Mouse (Mus musculus) forebrain, embryonic 15.5 days (tissue): ENCODE measurements at regions not wholly inside any gene's neighbourhood (a gene's known extent, or its start where the extent isn't known, plus 50 kb on each side); places are given as distances from the start of the nearest gene placed in this dataset.
A peak's percentile ranks its signal among the peaks of the same experiment; 100 is the strongest.

Experiments
- ATAC-seq: fragments of 200-750 bp; cut with Nextera tagmentation; replicated peaks from 2 replicates; pipeline ENCODE4 v1.8.0; 2017; ENCODE audit warnings: mild to moderate bottlenecking, moderate TSS enrichment, moderate library complexity
- H3K27ac ChIP-seq: fragments of 300-500 bp; sonication (generic); replicated peaks from 2 replicates; pipeline ENCODE4 v1.5.1; 2015; ENCODE audit warnings: mild to moderate bottlenecking, inconsistent platforms
- H3K27me3 ChIP-seq: fragments of 300-500 bp; sonication (generic); 2 replicates; pipeline ENCODE4 v1.6.1; 2015; ENCODE audit warnings: inconsistent platforms
- H3K36me3 ChIP-seq: fragments of 300-500 bp; sonication (generic); 2 replicates; pipeline ENCODE4 v1.6.1; 2015; ENCODE audit warnings: mild to moderate bottlenecking, inconsistent platforms
- H3K4me1 ChIP-seq: fragments of 300-500 bp; sonication (generic); 2 replicates; pipeline ENCODE4 v1.6.1; 2015; ENCODE audit warnings: inconsistent platforms
- H3K4me2 ChIP-seq: fragments of 300-500 bp; sonication (generic); replicated peaks from 2 replicates; pipeline ENCODE4 v1.6.1; 2015; ENCODE audit warnings: mild to moderate bottlenecking, inconsistent platforms
- H3K4me3 ChIP-seq: fragments of 300-500 bp; sonication (generic); 2 replicates; pipeline ENCODE4 v1.5.1; 2015; ENCODE audit warnings: mild to moderate bottlenecking, inconsistent platforms
- H3K9ac ChIP-seq: fragments of 300-500 bp; sonication (generic); replicated peaks from 2 replicates; pipeline ENCODE4 v1.6.1; 2015; ENCODE audit warnings: mild to moderate bottlenecking, inconsistent platforms
- H3K9me3 ChIP-seq: fragments of 300-500 bp; sonication (generic); 2 replicates; pipeline ENCODE4 v1.6.1; 2016; ENCODE audit warnings: inconsistent platforms
- WGBS: fragments of 180-500 bp; shearing (Covaris S2); methylation state at CpG from one replicate; pipeline ENCODE4 v1.1.7; 2015; ENCODE audit warnings: mixed read lengths; 5-methylcytosine and 5-hydroxymethylcytosine counted together

DNA sequence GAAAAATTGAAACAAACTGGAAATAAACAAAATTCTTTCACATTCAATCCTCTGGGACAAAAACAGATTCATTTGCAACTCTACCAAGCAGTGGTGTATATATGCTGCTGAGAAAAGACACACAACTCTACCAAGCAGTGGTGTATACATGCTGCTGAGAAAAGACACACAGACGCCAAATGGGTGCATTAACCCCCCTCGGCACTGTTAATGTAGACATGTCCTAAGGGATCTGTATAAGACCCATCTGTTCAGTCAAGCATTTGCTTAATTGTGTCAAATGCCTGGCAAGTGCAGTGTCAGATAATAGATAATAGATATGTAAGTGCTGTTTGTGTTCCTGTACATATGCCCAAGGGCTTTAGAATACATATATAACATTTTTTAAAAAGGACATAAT lies 1035.2 kb upstream of the B3galt2 start:
- Histone ChIP-seq H3K9me3 (no peaks in the 10 kb centered on the region), H3K27ac (no peak overlapping the region), H3K4me2 (no peak overlapping the region), H3K36me3 (no peaks in the 10 kb centered on the region), H3K9ac (no peak overlapping the region), H3K27me3 (no peaks in the 10 kb centered on the region), H3K4me1 (no peaks in the 10 kb centered on the region), H3K4me3 (no peak overlapping the region)
- ATAC-seq: no peak
- WGBS: 69% methylated on average over 2 of the region's 2 CpGs

DNA sequence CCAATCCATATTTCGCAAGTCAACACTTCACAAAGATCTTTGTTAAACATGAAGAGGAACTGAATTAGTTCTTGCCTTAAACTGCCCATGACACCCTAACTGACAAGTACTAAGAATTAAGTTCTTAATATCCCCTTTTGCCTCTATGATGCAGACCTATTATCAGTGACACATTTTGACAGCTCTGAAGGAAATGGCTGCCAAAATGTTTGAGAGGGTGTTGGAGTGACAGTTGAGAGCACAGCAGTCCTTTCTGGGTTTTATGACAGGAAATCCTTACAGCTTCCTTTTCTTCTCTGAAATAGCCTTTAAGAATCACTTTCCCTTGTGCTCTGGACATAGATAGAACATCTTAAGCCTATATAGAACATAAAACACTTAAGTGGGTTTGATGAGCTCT lies 1034.4 kb upstream of the B3galt2 start:
- H3K4me2 ChIP-seq: no peak overlapping the region
- H3K4me1 ChIP-seq: no peaks in the 10 kb centered on the region
- no peak for ATAC-seq
- no peaks in the 10 kb centered on the region for H3K9me3 ChIP-seq
- H3K36me3 ChIP-seq: no peaks in the 10 kb centered on the region
- H3K27me3 ChIP-seq: no peaks in the 10 kb centered on the region
- no peak overlapping the region for H3K9ac ChIP-seq
- WGBS: 84% methylated on average over 1 of the region's 1 CpGs
- no peak overlapping the region for H3K4me3 ChIP-seq
- no peak overlapping the region for H3K27ac ChIP-seq

DNA sequence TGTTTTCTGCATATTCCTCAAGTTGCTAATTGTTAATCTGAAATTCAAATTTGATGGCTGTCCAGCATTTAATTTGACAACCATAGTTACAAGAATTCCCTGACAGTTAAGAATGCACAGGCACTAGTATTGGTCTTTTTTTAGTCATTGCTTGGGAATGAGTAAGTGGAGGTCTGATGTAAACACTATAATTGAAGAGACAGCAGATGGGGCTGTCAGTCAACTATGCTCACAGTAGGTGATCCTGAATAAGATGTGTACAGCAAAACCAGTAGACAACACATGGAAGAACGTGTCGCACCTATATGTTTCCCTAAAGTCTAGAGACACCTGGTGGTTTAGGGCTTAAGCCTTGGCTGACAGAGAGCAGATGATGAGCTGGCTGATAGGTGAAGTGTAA lies 1019.0 kb upstream of the B3galt2 start:
- Histone ChIP-seq H3K27me3 (no peaks in the 10 kb centered on the region), H3K27ac (no peak overlapping the region), H3K4me1 (no peaks in the 10 kb centered on the region), H3K9ac (no peak overlapping the region), H3K4me3 (no peak overlapping the region), H3K36me3 (no peaks in the 10 kb centered on the region), H3K9me3 (no peaks in the 10 kb centered on the region), H3K4me2 (no peak overlapping the region)
- 69% methylated on average over 2 of the region's 2 CpGs for WGBS
- 0 out of 2 replicates have a peak, but pooled peaks have one; percentile 46 for ATAC-seq

DNA sequence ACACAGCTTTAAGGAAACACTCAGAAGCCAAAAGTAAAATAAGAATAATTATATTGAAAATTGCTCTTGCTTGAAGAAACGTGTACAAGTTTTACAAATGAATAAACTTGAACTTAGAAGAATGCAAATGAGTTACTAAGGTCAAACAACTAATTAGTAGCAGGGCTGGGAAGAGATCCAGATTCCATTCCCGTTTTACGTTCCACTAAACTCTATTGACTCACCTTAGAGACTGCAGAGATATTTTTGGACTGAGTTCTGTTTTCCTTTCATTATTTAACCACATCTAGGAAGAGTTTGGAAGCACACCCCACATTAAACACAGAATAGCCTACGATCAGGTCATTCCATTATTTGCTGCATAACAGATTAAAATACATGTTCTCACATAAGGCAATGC lies 1016.2 kb upstream of the B3galt2 start:
- H3K27ac ChIP-seq: no peak overlapping the region
- no peaks in the 10 kb centered on the region for H3K36me3 ChIP-seq
- no peaks in the 10 kb centered on the region for H3K4me1 ChIP-seq
- no peak overlapping the region for H3K4me3 ChIP-seq
- WGBS: 28% methylated on average over 4 of the region's 4 CpGs
- no peaks in the 10 kb centered on the region for H3K9me3 ChIP-seq
- no peak overlapping the region for H3K4me2 ChIP-seq
- no peak for ATAC-seq
- H3K27me3 ChIP-seq: no peaks in the 10 kb centered on the region
- no peak overlapping the region for H3K9ac ChIP-seq

DNA sequence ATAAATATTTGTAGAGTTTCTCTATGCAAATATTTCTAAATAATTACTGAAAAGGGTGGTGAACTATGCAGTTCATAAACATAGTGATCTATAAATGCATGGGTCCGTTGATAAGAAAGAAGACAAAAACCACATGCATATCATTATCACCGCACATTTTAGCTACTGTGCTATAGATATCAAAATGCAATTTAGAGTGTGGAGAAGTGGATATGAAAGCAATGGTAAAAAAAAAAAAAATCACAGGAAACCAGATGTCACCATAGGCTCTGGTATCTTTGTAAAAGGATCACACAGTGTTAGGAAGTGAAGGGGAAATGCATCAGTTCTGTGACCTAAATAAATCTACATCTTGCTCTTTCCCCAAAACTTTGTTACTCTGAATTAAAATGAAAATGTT lies 985.2 kb upstream of the B3galt2 start:
- no peak overlapping the region for H3K9ac ChIP-seq
- H3K9me3 ChIP-seq: no peaks in the 10 kb centered on the region
- 81% methylated on average over 2 of the region's 2 CpGs for WGBS
- H3K4me3 ChIP-seq: no peak overlapping the region
- H3K4me1 ChIP-seq: no peaks in the 10 kb centered on the region
- no peaks in the 10 kb centered on the region for H3K27me3 ChIP-seq
- no peak for ATAC-seq
- H3K27ac ChIP-seq: no peak overlapping the region
- no peaks in the 10 kb centered on the region for H3K36me3 ChIP-seq
- H3K4me2 ChIP-seq: no peak overlapping the region

DNA sequence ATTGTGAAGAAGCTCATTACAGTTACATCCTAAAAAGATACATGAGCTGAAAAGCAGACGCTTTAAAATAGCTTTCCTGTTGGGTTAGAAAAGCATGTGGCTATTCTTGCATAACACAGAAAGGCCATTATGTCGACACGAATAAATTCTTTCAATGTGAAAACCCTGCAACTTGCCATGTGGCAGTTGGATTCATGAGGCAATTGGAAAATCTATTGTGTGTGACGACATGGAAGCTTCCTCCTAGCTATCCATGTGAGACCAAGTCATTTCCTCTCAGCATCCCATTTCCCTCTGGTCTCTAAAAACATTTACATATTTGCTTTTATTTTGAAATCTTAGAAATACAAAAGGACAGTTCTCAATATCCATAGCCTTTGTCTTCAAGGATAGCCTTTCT lies 975.2 kb upstream of the B3galt2 start:
- WGBS: 73% methylated on average over 4 of the region's 4 CpGs
- Histone ChIP-seq H3K27me3 (no peaks in the 10 kb centered on the region), H3K27ac (no peak overlapping the region), H3K4me1 (no peaks in the 10 kb centered on the region), H3K4me2 (no peak overlapping the region), H3K9ac (no peak overlapping the region), H3K36me3 (no peaks in the 10 kb centered on the region), H3K4me3 (no peak overlapping the region), H3K9me3 (no peaks in the 10 kb centered on the region)
- no peak for ATAC-seq

DNA sequence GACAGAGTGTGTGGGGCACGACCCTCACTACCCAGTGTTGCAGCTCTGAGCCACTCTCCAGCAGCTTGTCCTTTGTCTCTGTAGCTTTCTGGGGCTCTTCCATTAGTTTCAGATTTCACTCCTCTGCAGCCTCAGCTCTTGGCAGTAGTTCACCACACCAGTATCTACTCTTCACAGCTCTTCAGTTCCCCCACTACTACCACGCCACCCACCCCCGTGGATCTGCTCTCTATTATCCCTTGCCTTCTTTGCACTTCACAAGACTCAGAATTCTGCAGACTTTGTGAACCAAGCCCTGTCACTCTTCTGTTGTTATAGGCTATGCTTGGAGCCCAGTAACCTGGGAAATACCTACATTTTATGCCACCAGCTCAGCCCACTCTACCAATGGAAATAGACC lies 960.5 kb upstream of the B3galt2 start:
- Histone ChIP-seq H3K9me3 (no peaks in the 10 kb centered on the region), H3K4me2 (no peak overlapping the region), H3K27me3 (no peaks in the 10 kb centered on the region), H3K27ac (no peak overlapping the region), H3K36me3 (no peaks in the 10 kb centered on the region), H3K4me1 (no peaks in the 10 kb centered on the region), H3K4me3 (no peak overlapping the region), H3K9ac (no peak overlapping the region)
- 63% methylated on average over 3 of the region's 3 CpGs for WGBS
- no peak for ATAC-seq

DNA sequence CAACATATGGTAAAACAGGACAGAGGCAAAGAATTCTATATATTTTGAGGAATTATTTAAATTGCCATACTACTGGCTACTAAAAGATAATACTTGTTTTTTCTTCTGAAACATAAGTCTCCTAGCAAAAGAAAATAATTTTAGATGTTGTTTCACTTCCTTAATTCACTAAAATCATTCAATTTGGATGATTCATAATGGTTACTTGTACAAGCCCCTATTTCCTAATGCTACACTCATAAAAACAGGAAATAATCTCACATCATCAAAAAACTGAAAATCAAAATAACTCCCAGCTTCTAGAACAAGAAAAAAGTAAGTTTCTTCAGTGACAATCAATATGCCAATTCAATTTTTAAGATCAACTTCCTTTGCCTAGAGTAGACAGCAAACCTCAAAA lies 951.6 kb upstream of the B3galt2 start:
- Histone ChIP-seq H3K36me3 (no peaks in the 10 kb centered on the region), H3K27ac (no peak overlapping the region), H3K27me3 (no peaks in the 10 kb centered on the region), H3K4me1 (no peaks in the 10 kb centered on the region), H3K9me3 (no peaks in the 10 kb centered on the region), H3K4me3 (no peak overlapping the region), H3K4me2 (no peak overlapping the region), H3K9ac (no peak overlapping the region)
- no peak for ATAC-seq

DNA sequence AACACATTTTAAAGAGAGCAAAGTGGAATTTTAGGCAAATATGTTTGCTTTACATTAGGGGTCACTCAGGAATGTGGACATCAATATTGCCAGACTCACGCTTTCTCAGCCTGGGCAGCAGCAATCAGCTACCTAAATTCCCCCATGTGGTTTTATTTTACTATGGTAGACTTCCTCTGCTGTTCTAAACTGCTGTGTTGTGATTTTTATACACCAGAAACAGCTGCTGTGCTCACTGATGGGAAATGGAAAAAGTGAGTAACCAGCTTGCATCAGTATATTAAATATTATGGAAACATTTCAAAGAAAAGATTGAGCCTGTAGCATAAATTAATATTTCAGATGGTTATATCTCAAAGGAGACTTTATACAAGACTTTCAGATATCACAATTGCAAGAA lies 945.3 kb upstream of the B3galt2 start:
- H3K9me3 ChIP-seq: no peaks in the 10 kb centered on the region
- H3K27me3 ChIP-seq: no peaks in the 10 kb centered on the region
- H3K4me2 ChIP-seq: no peak overlapping the region
- H3K27ac ChIP-seq: no peak overlapping the region
- H3K36me3 ChIP-seq: no peaks in the 10 kb centered on the region
- WGBS: 91% methylated on average over 1 of the region's 1 CpGs
- no peaks in the 10 kb centered on the region for H3K4me1 ChIP-seq
- no peak overlapping the region for H3K9ac ChIP-seq
- H3K4me3 ChIP-seq: no peak overlapping the region
- no peak for ATAC-seq

DNA sequence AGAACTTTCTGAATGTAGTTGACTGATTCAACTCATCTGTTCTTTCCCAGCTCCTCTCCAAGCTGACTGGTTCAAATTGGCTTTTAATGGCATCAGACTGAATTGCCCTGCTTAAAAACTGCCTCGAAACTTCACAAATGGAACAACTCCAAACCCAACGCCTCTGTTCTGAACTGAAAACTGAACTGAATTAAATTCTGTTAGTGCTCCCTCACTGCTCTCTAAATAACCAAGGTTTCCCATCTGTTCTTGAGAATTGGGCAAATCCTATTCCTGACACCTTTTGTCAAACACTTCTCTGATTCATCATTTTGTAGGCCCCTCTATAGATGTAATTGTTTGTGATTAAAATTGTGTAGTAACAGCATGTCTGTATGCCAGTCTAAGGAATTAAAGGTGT lies 932.2 kb upstream of the B3galt2 start:
- no peak overlapping the region for H3K4me3 ChIP-seq

DNA sequence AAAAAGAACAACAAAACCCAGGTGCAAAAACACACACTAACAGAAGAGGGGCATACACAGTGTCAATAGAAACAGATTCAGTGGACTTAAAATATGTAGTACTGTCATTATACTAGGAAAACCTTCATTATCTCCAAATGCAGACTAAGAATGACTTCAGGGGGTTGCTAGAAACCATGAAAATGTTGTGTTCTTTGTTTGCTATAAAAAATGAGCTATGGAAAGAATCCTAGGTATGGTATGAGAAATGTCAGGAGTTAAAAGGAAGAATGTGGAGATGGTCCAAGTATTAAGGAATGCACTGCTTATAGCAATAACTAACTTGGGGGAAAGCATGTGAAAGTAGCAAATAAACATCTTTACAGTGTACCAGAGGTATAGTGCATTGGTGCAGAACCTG lies 910.2 kb upstream of the B3galt2 start:
- Histone ChIP-seq H3K27ac (no peak overlapping the region), H3K9ac (no peak overlapping the region), H3K4me1 (peaks cover 7% of the 10 kb centered on the region; the same call in 1 of the 2 replicates), H3K27me3 (no peaks in the 10 kb centered on the region), H3K9me3 (no peaks in the 10 kb centered on the region), H3K4me2 (no peak overlapping the region), H3K4me3 (no peak overlapping the region), H3K36me3 (no peaks in the 10 kb centered on the region)
- no peak for ATAC-seq

More for the DNA sequence above, 932.2 kb upstream of the B3galt2 start:
- Histone ChIP-seq H3K9ac (no peak overlapping the region), H3K27ac (no peak overlapping the region), H3K27me3 (no peaks in the 10 kb centered on the region), H3K36me3 (no peaks in the 10 kb centered on the region), H3K9me3 (no peaks in the 10 kb centered on the region), H3K4me1 (no peaks in the 10 kb centered on the region), H3K4me2 (no peak overlapping the region)
- 59% methylated on average over 2 of the region's 2 CpGs for WGBS
- ATAC-seq: no peak

DNA sequence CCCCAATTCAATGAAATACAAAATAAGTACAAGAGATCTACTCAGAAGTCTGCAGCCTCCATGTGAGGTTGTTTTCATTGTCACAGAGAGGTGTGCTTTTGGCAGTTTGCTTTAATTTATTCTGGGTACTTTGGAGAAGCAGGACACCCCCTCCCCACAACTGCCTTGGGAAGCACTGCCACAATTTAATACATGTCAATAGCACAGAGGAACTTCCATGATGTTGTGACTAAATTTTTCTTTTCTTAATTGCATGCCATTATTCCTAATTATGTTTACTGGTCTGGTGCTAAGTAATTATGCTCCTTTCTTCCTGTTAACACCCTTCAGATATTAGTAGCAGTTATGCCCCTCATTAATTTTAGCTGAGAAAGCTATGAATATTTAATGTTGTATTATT lies 906.4 kb upstream of the B3galt2 start:
- no peaks in the 10 kb centered on the region for H3K9me3 ChIP-seq
- no peak overlapping the region for H3K27ac ChIP-seq
- no peak overlapping the region for H3K9ac ChIP-seq
- H3K4me3 ChIP-seq: no peak overlapping the region
- H3K27me3 ChIP-seq: no peaks in the 10 kb centered on the region
- no peaks in the 10 kb centered on the region for H3K36me3 ChIP-seq
- no peak overlapping the region for H3K4me2 ChIP-seq
- peak; percentile 76 for ATAC-seq
- peaks cover 7% of the 10 kb centered on the region; the same call in 1 of the 2 replicates for H3K4me1 ChIP-seq

DNA sequence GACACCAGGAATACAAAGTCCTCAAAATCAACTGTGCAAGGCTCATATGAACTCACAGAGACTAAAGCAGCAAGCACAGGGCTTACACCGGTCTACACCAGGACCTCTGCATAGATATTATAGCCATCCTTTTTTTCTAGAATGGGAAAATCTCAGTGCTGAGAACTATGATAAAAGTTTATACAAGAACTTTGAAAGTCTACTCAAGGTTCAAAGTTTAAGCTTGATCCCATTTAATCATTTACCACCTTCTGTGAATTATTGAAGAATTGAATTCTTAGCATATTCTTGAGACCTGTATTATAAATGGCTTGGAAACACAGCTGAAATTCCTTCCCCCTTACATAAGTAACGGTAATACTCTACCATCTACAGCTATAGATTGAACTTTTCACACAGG lies 902.1 kb upstream of the B3galt2 start:
- WGBS: 93% methylated on average over 2 of the region's 2 CpGs

More for the DNA sequence above, 902.1 kb upstream of the B3galt2 start:
- Histone ChIP-seq H3K36me3 (no peaks in the 10 kb centered on the region), H3K4me3 (no peak overlapping the region), H3K9ac (no peak overlapping the region), H3K4me1 (peaks cover 7% of the 10 kb centered on the region; the same call in 1 of the 2 replicates), H3K4me2 (no peak overlapping the region), H3K27ac (no peak overlapping the region), H3K27me3 (no peaks in the 10 kb centered on the region), H3K9me3 (no peaks in the 10 kb centered on the region)
- ATAC-seq: no peak
